Mouse (Mus musculus) megakaryocyte, embryonic 14.5 days (primary cell): ENCODE measurements around the gene Uri1.

Source experiments
- FLI1 ChIP-seq: IDR thresholded peaks from 2 replicates; pipeline ENCODE4 v1.6.1; 2012; ENCODE audit warnings: low read length, inconsistent platforms, mixed read lengths
- GATA1 ChIP-seq: IDR thresholded peaks from 3 replicates; pipeline ENCODE4 v1.6.1; 2012; ENCODE audit warnings: mixed read lengths, low read length, inconsistent platforms, borderline replicate concordance

GRCm38 (mm10) chr7:37972571-37972970, 50.8 kb downstream of the Uri1 start:
- TF ChIP-seq GATA1 (no peak), FLI1 (no peak)
